Mouse (Mus musculus) yolk sac, embryonic 10.5 days (tissue): ENCODE data around the gene Sox12.

ENCODE experiments used
- DNase-seq: peaks from one replicate; pipeline ENCODE4 v3.0.0-alpha.2; 2017; ENCODE audit warnings: low spot score

The Sox12 gene

GRCm38 (mm10) chr2:152357254-152357653 lies 40.6 kb downstream of the Sox12 start:
- DNase-seq, result no peak

- DNase-seq, result peak; percentile 90
Observed at GRCm38 (mm10) chr2:152349842-152350540, 47.9 kb downstream of the Sox12 start.

GRCm38 (mm10) chr2:152349205-152349604 lies 48.7 kb downstream of the Sox12 start:
- peak; percentile 38 for DNase-seq

- DNase-seq, result no peak
Observed at GRCm38 (mm10) chr2:152347722-152348121, 50.1 kb downstream of the Sox12 start.

- DNase-seq, result peak; percentile 44
Observed at GRCm38 (mm10) chr2:152346776-152347465, 50.9 kb downstream of the Sox12 start.

GRCm38 (mm10) chr2:152345393-152345792 lies 52.5 kb downstream of the Sox12 start:
- DNase-seq, result no peak

GRCm38 (mm10) chr2:152344909-152345308 lies 53.0 kb downstream of the Sox12 start:
- no peak for DNase-seq

- DNase-seq, result no peak
Observed at GRCm38 (mm10) chr2:152344361-152344760, 53.5 kb downstream of the Sox12 start.
